Mouse (Mus musculus) ovary, postnatal 10 days (tissue): Measurements from ENCODE around the gene Vmn2r46.
"Not testable (repeated sequence)": the region's sequence is repeated elsewhere in the genome, so short reads cannot be mapped to it uniquely, and the experiment has no call there.

Experiments used
- DNase-seq: peaks from one replicate; pipeline ENCODE4 v3.0.0; 2022; ENCODE audit warnings: low spot score

The Vmn2r46 gene

GRCm38 (mm10) chr7:9770471-9770870 is at the start of gene Vmn2r46:
Gene Vmn2r46 (minus strand): TSS chr7:9770571.
- DNase-seq, result not testable (repeated sequence)
